Mouse (Mus musculus) gastrocnemius, adult 8-10 months (tissue): ENCODE results near the gene Sgip1. TPM values are rescaled to one million over a fixed set of nuclear protein-coding genes. Genes with fewer than 3 reads are reported as not detected.

Experiments used
- DNase-seq, 2 experiments: peaks; one replicate each; pipeline ENCODE4 v3.0.0; 2022; ENCODE audit warnings: low spot score in 2 of 2
- total RNA-seq, 4 experiments: library from RNA; stranded (reverse); gene quantifications; 2 replicates each; pipeline ENCODE4 v1.2.4; 2022

The Sgip1 gene
- total RNA-seq, 4 experiments from 2014 or later: 0.77 to 2.9 (median 2.1) TPM

- no peak for DNase-seq
Observed at GRCm38 (mm10) chr4:102972071-102972470, 231.0 kb downstream of the Sgip1 start.

- no peak for DNase-seq
Observed at GRCm38 (mm10) chr4:102974172-102974571, 233.1 kb downstream of the Sgip1 start.

GRCm38 (mm10) chr4:102976290-102977275 is 235.5 kb downstream of the Sgip1 start:
- no peak for DNase-seq

GRCm38 (mm10) chr4:102977778-102978321 is 236.8 kb downstream of the Sgip1 start:
- no peak for DNase-seq

- DNase-seq: no peak
Observed at GRCm38 (mm10) chr4:102978440-102978839, 237.3 kb downstream of the Sgip1 start, which contains the start of gene Tctex1d1. Gene Tctex1d1 (plus strand): TSS chr4:102978606.

GRCm38 (mm10) chr4:102979385-102979784 is 238.3 kb downstream of the Sgip1 start:
- no peak for DNase-seq

GRCm38 (mm10) chr4:102981709-102982108 is 240.6 kb downstream of the Sgip1 start:
- no peak for DNase-seq

GRCm38 (mm10) chr4:102986173-102986572 is 245.1 kb downstream of the Sgip1 start:
- DNase-seq: no peak

GRCm38 (mm10) chr4:102986917-102987316 is 245.8 kb downstream of the Sgip1 start:
- no peak for DNase-seq

- no peak for DNase-seq
Observed at GRCm38 (mm10) chr4:102987325-102987724, 246.2 kb downstream of the Sgip1 start.

GRCm38 (mm10) chr4:102987756-102988155 is 246.7 kb downstream of the Sgip1 start:
- no peak for DNase-seq

GRCm38 (mm10) chr4:102988526-102988925 is 247.4 kb downstream of the Sgip1 start:
- DNase-seq: no peak

GRCm38 (mm10) chr4:102989391-102989790 is 248.3 kb downstream of the Sgip1 start:
- no peak for DNase-seq

- DNase-seq: no peak
Observed at GRCm38 (mm10) chr4:102990016-102990415, 248.9 kb downstream of the Sgip1 start.

GRCm38 (mm10) chr4:102990595-102991340 is 249.7 kb downstream of the Sgip1 start:
- no peak for DNase-seq

GRCm38 (mm10) chr4:102991685-102992084 is 250.6 kb downstream of the Sgip1 start:
- DNase-seq: no peak

- no peak for DNase-seq
Observed at GRCm38 (mm10) chr4:103004681-103005080, 263.6 kb downstream of the Sgip1 start.

- DNase-seq: no peak
Observed at GRCm38 (mm10) chr4:103005190-103005945, 264.3 kb downstream of the Sgip1 start.

- DNase-seq: no peak
Observed at GRCm38 (mm10) chr4:103006266-103006665, 265.2 kb downstream of the Sgip1 start.

GRCm38 (mm10) chr4:103006943-103007418 is 265.9 kb downstream of the Sgip1 start:
- DNase-seq: no peak

- DNase-seq: no peak
Observed at GRCm38 (mm10) chr4:103010734-103011133, 269.6 kb downstream of the Sgip1 start.
